Mouse (Mus musculus) ovary, adult 2 months (tissue): ENCODE results near the gene Ddx58. TPM values are rescaled to one million over a fixed set of nuclear protein-coding genes. Genes with fewer than 3 reads are reported as not detected.

Source experiments
- polyA plus RNA-seq: library from polyadenylated mRNA; depleted of rRNA; stranded (reverse); fragments of >200 nt; gene quantifications from 2 replicates; pipeline ENCODE4 v1.2.3, GENCODE M21; 2012; rRNA removed

The Ddx58 gene
- 7.9 and 12.6 TPM in 2 replicates for polyA plus RNA-seq

DNA sequence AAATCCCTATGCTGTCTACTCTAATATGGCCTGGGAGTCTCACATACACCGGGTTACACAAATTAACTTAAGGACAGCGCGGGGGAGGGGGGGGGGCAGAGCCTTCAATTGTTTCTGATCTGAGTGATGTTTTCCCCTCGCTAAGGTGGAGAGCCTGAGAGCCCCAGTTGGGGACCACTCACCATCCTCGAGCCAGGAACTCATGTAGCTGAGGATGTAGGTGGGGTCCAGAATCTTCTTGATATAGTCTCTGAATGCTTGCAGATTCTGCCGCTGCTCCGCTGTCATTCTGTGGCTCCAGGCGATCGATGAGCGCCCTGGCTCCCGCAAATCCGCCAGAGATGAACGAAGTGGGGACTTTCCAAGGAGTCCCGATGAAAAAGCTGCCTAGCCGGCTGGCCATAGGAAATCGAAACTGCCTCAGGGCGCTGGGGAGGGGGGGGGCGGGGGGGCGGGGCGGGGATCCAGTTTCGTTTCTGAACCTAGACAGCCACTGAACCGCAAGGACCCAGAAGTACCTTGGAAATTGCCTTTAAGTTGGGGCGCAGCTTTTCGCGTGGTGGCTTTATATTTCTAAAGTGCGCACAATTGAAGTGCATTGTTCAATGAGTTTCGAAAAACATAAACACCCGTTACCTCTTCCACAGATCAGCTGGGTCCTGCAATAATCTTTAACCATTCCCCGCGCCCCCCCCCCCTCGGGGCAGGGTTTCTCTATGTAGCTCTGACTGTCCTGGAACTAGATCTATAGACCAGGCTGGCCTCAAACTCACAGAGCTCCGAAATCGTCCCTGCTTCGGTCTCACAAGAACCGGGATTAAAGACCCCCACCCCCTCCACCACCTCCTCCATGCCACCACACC, at the start of gene Ddx58:
Gene Ddx58 (minus strand): TSS at position 420 of the 863 bp plus-strand sequence.

DNA sequence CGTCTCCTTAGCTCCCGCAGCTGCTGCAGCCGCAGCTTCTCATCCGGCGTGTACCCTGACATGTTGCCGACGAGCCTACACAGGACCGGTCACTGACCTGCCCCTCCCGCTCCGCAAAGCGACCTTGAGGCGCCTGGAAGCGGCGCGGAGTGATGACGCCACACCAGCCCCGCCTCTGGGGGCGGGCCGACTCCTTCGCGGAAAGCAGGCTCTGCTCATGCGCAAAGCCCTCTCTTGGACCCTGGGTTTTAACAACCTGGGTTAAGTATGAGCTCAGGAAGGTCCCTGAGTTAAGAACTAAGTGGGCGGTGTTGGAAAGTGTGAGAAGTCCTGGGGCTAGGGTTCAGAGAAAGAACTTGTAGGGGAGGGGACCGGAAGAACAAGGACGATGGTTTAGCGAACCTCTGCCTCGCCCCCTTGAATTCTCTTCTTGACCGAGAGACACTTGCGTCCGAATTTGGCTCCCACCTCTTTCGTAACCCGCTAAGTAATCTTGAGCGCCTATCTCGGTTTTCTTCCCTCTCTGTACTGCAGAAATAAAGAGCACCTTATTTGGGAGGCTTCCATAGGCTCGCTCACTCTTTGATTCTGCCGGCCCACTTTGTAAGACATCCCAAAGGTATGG, 39.8 kb upstream of the Ddx58 start, which contains the start of gene Ndufb6:
Gene Ndufb6 (minus strand): TSS at position 146 of the 625 bp plus-strand sequence.

DNA sequence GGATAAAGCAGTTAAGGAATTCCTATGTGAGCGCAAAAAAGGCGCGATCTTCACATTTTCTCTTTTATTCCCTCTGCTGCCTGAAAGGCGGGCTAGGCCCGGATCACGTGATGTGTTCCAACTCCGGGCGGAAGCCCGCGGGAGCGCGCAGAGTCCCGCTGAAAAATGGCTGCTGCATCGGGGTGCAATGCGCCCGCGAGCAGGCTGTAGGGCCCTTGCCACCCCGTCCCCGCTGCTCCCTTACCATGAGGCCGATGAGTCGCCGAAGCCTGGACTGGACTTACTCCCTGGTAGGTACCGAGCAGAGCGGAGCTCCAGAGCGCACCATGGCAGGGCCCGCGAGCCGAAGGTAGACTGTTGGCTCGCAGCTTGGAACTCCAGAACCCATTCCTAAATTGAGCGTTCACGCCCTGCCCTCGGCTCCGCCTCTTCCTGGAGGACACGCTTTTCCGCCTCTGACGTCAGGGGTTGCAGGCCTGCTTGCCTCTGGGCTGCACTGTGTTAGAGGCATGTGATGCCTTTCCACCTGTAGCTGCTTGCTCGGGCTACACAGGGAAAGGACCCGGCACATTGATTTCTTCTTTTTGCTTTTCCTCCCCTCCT, 29.9 kb upstream of the Ddx58 start, which contains the start of the genes Smim27 and Topors:
Gene Smim27 (plus strand): TSS at position 150 of the 603 bp plus-strand sequence.
Gene Topors (minus strand): TSS at position 421 of the 603 bp plus-strand sequence.

Other genes starting within 250 kb of the Ddx58 start
- gene Aco1, start 96.7 kb downstream of the Ddx58 start, polyA plus RNA-seq = 47.2 and 59.7 TPM in 2 replicates
- gene Smim27, start 29.8 kb upstream of the Ddx58 start, polyA plus RNA-seq = 30.5 and 35.2 TPM in 2 replicates
- 3.9 and 4.4 TPM in 2 replicates for gene Topors, start 30.0 kb upstream of the Ddx58 start, polyA plus RNA-seq
- 77.2 and 86.9 TPM in 2 replicates for gene Ndufb6, start 39.6 kb upstream of the Ddx58 start, polyA plus RNA-seq
- 0.92 and 1.2 TPM in 2 replicates for gene Tmem215, start 232.4 kb upstream of the Ddx58 start, polyA plus RNA-seq